Mouse (Mus musculus): Measurements from ENCODE around the gene Tceal7.
A peak's percentile ranks its signal among the peaks of the same experiment; 100 is the strongest.

Gene Tceal7

DNA sequence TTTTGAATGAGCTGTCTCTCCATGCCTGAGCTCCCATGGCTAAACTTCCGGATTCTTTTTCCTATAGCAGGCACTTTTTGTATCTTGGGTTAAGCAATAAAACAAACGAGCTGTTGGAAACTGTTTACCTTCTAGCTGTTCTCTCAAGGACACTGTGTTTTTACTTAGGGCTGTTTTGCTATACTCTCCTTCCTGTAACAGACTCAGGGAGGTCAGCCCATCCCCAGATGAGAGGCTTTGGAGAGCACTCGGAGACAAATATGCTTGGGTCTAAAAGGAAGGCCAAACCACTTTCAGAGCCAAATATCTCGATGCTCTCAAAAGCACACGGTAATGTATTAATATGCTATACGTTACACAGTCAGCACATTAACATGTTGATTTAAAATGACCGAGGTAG lies 35.1 kb downstream of the Tceal7 start:
- DNase-seq, result no peak

DNA sequence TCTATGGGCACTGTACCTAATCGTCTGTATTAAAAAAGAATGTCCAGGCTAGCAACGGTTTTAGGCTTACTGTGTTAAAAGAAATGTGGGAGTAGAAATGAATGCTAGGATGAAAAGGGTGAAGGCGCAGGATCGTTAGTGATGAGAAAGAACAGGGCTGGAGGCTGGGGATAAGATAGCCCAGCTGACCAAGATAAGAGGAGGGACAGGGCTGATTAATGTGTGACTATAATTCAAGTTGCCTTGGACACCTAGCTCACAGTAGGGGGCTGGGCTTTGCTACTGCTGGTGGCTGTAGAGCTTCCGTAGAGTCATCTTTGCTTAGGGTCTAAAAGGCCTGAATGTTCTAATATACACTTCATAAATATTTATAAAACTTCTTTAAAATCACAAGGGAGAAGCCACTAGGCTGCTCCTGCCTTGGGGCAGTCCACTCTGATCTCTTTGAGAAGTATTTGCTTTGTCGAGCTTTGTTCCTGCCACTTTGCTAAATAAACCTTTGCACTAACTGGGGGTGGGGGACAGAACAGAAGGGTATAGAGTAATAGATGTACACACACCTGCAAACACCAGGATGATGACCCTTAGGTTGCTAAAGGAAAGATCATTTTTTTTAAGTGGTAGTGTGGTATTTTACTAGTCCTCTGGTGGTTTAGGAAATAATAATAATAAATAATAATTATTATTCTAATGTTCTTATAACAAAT lies 37.6 kb downstream of the Tceal7 start:
- DNase-seq, result no peak

DNA sequence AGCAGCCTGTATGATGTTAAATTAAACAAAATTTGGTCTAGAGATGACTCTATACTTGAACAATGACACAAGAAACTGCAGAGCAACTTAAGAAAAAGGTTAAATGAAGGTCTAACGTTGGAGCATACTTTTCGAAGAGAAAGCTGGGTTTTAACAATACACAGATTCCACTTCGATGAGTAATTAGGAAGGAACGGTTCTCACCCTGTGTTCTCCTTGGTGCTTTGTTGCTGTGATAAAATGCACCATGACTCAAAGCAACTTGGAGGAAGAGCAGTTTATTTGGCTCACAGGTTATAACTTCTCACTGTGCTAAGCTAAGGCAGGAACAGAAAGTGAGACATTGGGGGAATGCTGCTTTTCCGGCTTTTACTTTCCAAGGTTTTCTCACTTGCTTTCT lies 53.1 kb downstream of the Tceal7 start:
- DNase-seq, result no peak

DNA sequence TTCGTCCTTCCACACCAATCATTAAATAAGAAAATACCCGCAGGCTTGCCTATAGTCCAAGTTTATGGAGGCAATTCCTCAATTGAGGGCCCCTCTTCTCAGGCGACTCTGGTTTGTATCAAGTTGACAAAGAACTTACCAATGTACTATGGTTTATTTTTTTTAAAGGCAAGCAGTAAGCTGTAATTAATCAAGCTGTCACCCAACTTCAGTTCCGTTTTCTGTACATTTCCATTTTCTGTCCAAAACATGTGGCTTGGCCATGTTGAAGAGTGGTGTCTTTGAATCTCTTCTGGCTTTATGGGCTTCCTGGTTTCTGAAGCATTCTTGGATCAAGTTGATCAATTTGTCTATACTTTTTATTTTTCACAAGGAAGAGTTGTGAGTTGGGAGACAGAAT lies 53.6 kb downstream of the Tceal7 start:
- no peak for DNase-seq

DNA sequence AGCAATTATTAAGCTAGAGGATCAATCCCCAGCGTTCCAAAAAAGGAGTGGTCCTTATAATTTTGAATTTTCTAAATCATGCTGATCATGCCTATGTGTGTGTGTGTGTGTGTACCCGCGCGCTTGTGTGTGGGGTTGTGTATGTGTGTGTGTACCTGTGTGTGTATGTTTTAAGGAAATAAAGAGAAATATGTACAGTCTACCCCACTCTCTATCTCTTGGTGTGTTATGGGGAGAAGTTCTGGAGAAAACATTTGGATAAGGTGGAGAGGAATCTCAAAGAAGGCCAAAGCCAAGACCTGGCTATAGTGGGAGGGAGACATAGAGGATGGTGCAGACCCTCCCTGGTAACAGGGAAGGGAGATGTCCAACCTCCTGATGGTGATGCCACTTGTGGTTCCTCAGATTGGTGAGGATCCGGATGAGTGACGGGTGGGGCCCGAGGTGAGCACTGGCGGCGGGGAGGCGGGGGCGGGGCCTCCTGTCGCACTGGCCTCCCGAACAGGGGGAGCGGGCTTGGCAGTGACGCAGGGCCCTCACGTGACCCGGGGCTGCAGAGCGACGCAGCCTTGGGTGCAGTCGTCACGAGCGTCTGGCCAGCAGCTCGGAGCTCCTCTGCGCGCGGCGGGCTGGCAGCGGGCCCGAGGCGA lies 55.3 kb downstream of the Tceal7 start, which contains the start of gene Bex3:
TSS of gene Bex3 (plus strand) at position 511 of the 650 bp plus-strand sequence.
- DNase-seq, result peak; percentile 31 to 71

DNA sequence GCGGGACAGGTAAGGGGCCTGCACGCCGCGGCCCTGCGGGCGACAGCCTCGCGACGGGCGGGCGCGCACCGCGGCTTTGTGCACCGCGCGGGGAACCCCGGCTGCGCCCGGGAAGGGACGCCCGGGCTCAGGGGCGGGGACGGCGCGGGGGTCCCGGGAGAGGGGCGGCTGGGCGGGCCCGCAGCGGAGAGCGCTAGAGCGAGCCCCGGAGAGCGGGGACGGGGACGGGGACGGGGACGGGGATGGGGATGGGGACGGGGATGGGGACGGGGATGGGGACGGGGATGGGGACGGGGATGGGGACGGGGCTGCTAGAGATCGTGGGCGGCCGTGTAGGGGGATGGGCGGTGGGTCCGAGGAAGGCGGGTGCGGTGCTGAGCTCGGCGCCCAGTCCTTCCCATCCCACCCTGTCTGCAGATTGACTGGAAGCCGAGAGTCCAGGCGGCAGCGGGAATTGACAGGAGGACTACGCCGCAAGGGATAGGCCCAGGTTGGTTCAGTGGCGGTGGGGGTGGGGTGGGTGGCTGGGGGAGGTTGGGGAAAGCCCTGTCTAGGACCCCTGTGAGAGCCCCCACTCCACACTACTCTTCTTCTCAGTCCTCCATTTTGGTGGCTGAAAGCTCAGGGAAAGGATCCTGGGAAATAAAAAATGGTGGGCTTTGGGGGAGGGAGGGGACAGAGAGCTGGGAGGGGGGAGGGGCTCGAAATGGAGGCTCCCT lies 56.0 kb downstream of the Tceal7 start:
- DNase-seq, result peak in 1 of 2 experiments; percentile 41

DNA sequence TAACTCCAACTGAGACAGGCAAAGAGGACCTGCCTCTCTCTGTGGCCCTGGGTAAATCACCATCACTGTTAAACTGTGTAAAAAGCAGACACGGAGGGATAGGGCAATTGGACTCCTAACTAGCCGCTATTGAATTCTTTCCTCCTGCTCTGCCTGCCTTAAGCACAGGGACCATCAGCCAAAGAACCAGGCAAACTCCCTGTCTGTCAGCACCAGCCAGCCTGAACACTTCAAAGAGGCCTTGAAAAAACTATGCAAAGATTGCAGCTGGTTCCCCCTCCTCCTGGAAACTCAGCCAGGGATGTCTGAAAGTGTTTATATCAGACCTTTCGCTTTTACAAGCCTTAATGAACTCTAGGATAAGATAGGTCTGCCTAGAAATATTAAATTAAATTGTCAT lies 60.0 kb downstream of the Tceal7 start:
- DNase-seq, result no peak

DNA sequence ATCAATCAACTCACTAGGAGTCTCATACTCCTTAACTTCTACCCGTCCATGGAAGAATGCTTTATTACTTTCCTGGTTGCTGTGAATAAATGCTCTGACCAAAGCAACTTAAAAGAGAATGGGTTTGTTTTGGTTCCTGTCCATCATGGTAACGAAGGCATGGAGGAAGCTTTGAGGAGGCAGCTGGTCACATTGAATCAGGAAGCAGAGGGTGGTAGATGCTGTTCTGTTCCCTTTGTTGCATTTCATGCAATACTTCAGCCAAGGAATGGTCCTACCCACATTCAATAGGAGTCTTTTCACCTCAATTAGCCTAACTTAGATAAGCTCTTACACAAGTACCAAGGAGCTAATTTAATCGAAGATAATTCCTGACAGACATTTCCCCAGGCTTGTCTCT lies 60.8 kb downstream of the Tceal7 start:
- DNase-seq, result no peak

Measured in kidney, postnatal 25 days (tissue).